Mouse (Mus musculus): ENCODE measurements around the gene Cfap157.

DNA sequence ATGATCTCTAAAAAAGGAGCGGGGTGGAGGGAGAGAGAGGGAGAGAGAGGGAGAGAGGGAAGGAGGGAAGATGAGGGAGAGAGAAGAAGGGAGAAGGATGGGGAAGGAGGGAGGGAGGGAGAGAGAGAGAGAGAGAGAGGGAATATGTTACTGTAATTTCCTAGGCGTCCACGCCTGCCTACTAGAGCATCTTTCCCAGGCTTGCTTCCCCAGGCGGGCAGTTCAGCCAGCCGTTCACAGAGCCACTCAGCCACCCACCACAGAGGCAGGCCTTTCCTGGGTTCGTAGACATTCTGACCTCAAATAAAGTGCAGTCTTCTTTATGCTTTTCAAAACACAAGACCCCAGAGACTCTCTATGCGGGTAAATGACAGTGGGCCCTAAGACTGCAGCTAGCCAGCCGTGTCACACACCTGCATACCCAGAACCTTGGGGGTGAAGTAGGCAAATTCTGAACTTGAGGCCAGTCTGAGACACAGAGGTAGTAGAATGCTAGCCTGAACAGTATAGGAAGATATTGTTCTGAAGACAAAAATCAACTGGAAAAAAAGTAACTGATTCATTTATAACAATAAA, 39.4 kb upstream of the Cfap157 start:
- TF ChIP-seq CTCF (IDR thresholded peaks at IDR 0.05; ENCODE audit: control insufficient read depth, insufficient read depth, low read length) (no peak), POLR2A (IDR thresholded peaks at IDR 0.05; ENCODE audit: borderline replicate concordance, control insufficient read depth, low read depth, low read length) (no peak)

All from bone marrow, adult 2 months (tissue).